In the genomic region with DNA sequence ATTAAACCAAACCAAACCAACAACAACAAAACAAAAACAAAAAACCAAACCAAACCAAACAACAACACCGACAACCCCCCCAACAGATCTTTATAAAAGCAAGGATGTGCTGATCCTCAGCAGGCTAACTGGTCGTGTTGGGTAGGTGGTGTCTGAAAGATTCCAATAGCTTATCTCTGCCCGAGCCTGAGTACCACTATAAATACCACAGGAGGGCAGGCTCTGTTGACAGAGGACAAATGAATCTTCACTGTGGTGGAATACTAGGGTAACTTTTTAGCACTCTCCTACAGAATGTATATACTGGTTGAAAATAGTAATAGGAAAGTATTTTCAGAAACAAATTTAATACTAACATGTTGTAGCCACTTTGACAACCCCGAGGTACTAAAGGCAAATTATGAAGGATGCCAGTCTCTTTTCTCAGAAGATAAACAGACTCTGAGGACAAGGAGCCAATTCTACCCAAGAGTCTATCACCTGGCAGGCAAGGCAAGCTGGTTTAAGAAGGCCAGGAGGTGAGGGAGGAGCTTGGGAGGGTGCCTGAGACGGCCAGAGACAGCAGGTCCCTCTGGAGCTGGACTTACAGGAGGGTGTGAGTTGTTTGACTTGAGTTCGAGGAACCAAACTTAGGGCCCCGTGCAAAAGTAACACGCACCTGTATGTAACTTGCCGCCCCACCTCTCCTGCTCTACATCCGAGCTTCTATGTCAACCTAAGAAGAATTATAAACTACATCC, we compare ENCODE assay signal across 21 mouse cellular contexts. TPM values are rescaled to one million over a fixed set of nuclear protein-coding genes. Genes with fewer than 3 reads are reported as not detected.
DNase-seq lines count a peak whose midpoint lies in the region; ATAC-seq and TF ChIP-seq lines count a peak whose summit lies in the region.
"Had no signal": no experiment of that assay in that cellular context is flagged by ENCODE, and none has a peak within 500 bp of the region (broad histone marks: within the 10 kb centered on the region; RNA-seq: fewer than 3 reads in every experiment).

No protein-coding gene starts in this region.

- peak; percentile 18 to 27 for DNase-seq in heart, adult 18-20 months
- no peak for DNase-seq in heart, postnatal 25 days (ENCODE audit: low spot score)
- no peak for DNase-seq in midbrain, postnatal 0 days (ENCODE audit: low spot score)
- peak; percentile 54 for DNase-seq in heart, postnatal 0 days (ENCODE audit: low spot score)
- DNase-seq in layer of hippocampus, adult 11-12 months (ENCODE audit: low spot score): no peak
- DNase-seq in kidney, postnatal 36 days: no peak
- DNase-seq: adrenal gland, postnatal 36 days; gastrocnemius, postnatal 36 days; kidney, adult 8-10 months; kidney, postnatal 14 days; lung, embryonic 14.5 days; lung, postnatal 4 days; thymus, postnatal 36 days had no signal

- H3K27me3 ChIP-seq in midbrain, postnatal 0 days (ENCODE audit: insufficient read depth, low read length): no peaks in the 10 kb centered on the region
- no peaks in the 10 kb centered on the region for H3K27me3 ChIP-seq in midbrain, embryonic 16.5 days (ENCODE audit: control insufficient read depth, insufficient read depth, low read depth, low read length)
- no peaks in the 10 kb centered on the region for H3K27me3 ChIP-seq in heart, postnatal 0 days (ENCODE audit: control insufficient read depth, insufficient read depth, low read length)
- H3K27me3 ChIP-seq: embryonic facial prominence, embryonic 12.5 days; liver, embryonic 12.5 days had no signal

- H3K27ac ChIP-seq in midbrain, postnatal 0 days (ENCODE audit: low read depth, low read length): no peak overlapping the region
- H3K27ac ChIP-seq in midbrain, embryonic 16.5 days (ENCODE audit: low read length): no peak overlapping the region
- H3K27ac ChIP-seq in heart, postnatal 0 days (ENCODE audit: low read depth): peak overlapping the region; percentile 72
- H3K27ac ChIP-seq: embryonic facial prominence, embryonic 12.5 days; hindbrain, embryonic 10.5 days; hindbrain, postnatal 0 days; left cerebral cortex, adult 2 months; liver, embryonic 12.5 days; midbrain, embryonic 10.5 days had no signal

- TF ChIP-seq EP300 in heart, postnatal 0 days (IDR thresholded peaks at IDR 0.05; ENCODE audit: low read depth): no peak

- no peak overlapping the region for H3K4me2 ChIP-seq in midbrain, postnatal 0 days (ENCODE audit: low read depth, low read length, poor library complexity, severe bottlenecking)
- no peak overlapping the region for H3K4me2 ChIP-seq in midbrain, embryonic 16.5 days (ENCODE audit: low read length)
- H3K4me2 ChIP-seq in heart, postnatal 0 days (ENCODE audit: low read depth, low read length): 0 out of 2 replicates have a peak overlapping the region, but pooled peaks have one; percentile 11
- H3K4me2 ChIP-seq: embryonic facial prominence, embryonic 12.5 days; liver, embryonic 12.5 days; lung, embryonic 14.5 days had no signal

- 0 out of 2 replicates have a peak, but pooled peaks have one; percentile 28 for TF ChIP-seq CTCF in midbrain, postnatal 0 days (IDR thresholded peaks at IDR 0.05)
- peak; percentile 46 for TF ChIP-seq CTCF in heart, postnatal 0 days (IDR thresholded peaks at IDR 0.05; ENCODE audit: low read depth)

- H3K4me3 ChIP-seq in midbrain, postnatal 0 days (ENCODE audit: low read depth, low read length): no peak overlapping the region
- no peak overlapping the region for H3K4me3 ChIP-seq in midbrain, embryonic 16.5 days (ENCODE audit: low read depth, low read length)
- no peak overlapping the region for H3K4me3 ChIP-seq in heart, postnatal 0 days (ENCODE audit: low read depth, low read length)
- H3K4me3 ChIP-seq: embryonic facial prominence, embryonic 12.5 days; hindbrain, embryonic 10.5 days; left cerebral cortex, adult 2 months; liver, embryonic 12.5 days; midbrain, embryonic 10.5 days had no signal

- intact Hi-C loops in heart, postnatal 25 days (cut with DNase I): loop anchor here (5.0 kb wide), 1 partner anchor 115 kb away; no protein-coding TSS in a partner anchor

- no peaks in the 10 kb centered on the region for H3K9me3 ChIP-seq in midbrain, postnatal 0 days (ENCODE audit: low read length)
- no peaks in the 10 kb centered on the region for H3K9me3 ChIP-seq in midbrain, embryonic 16.5 days (replicated peaks; ENCODE audit: control insufficient read depth, low read length, poor library complexity, severe bottlenecking)
- no peaks in the 10 kb centered on the region for H3K9me3 ChIP-seq in heart, postnatal 0 days (replicated peaks; ENCODE audit: control insufficient read depth, low read length)
- H3K9me3 ChIP-seq: embryonic facial prominence, embryonic 12.5 days; hindbrain, embryonic 10.5 days; liver, embryonic 12.5 days; midbrain, embryonic 10.5 days had no signal

- peaks cover 8% of the 10 kb centered on the region for H3K36me3 ChIP-seq in midbrain, postnatal 0 days (ENCODE audit: insufficient read depth, low read length)
- H3K36me3 ChIP-seq in midbrain, embryonic 16.5 days (ENCODE audit: control insufficient read depth, insufficient read depth, low read length): 0 out of 2 replicates have a peak, but pooled peaks cover 6% of the 10 kb centered on the region
- peaks cover 30% of the 10 kb centered on the region for H3K36me3 ChIP-seq in heart, postnatal 0 days (replicated peaks; ENCODE audit: control insufficient read depth, insufficient read depth, low read length)

- no peak for ATAC-seq in midbrain, postnatal 0 days (ENCODE audit: low FRiP score)
- ATAC-seq in midbrain, embryonic 16.5 days: no peak
- ATAC-seq in heart, postnatal 0 days (ENCODE audit: insufficient read depth, low read depth): peak; percentile 60
- ATAC-seq: forebrain, embryonic 14.5 days; hindbrain, postnatal 0 days; liver, embryonic 12.5 days had no signal

- H3K9ac ChIP-seq in midbrain, postnatal 0 days (replicated peaks; ENCODE audit: low read length, poor library complexity, severe bottlenecking): no peak overlapping the region
- no peak overlapping the region for H3K9ac ChIP-seq in midbrain, embryonic 16.5 days (ENCODE audit: low read depth, low read length)
- H3K9ac ChIP-seq in heart, postnatal 0 days (replicated peaks; ENCODE audit: low read depth, low read length): no peak overlapping the region
- H3K9ac ChIP-seq: embryonic facial prominence, embryonic 12.5 days; liver, embryonic 12.5 days; lung, embryonic 14.5 days had no signal

- 90% methylated on average over 10 of the region's 10 CpGs for WGBS in midbrain, postnatal 0 days
- 91% methylated on average over 10 of the region's 10 CpGs for WGBS in midbrain, embryonic 16.5 days
- WGBS in heart, postnatal 0 days: 58% methylated on average over 10 of the region's 10 CpGs

- no peaks in the 10 kb centered on the region for H3K4me1 ChIP-seq in midbrain, postnatal 0 days (ENCODE audit: insufficient read depth, low read length)
- H3K4me1 ChIP-seq in midbrain, embryonic 16.5 days (ENCODE audit: control insufficient read depth, insufficient read depth, low read length): 0 out of 2 replicates have a peak, but pooled peaks cover 2% of the 10 kb centered on the region
- 0 out of 2 replicates have a peak, but pooled peaks cover 12% of the 10 kb centered on the region for H3K4me1 ChIP-seq in heart, postnatal 0 days (ENCODE audit: control insufficient read depth, insufficient read depth)

RNA-seq across cellular contexts. Expression of a gene that starts 56.9 kb away (rescaled TPM):
- total RNA-seq in heart, adult 18-20 months (2021): over 10,000 TPM; 19,183 to 21,770 TPM
- over 10,000 TPM; 17,245 to 18,320 TPM for total RNA-seq in heart, postnatal 25 days (2021)
- 0.66 TPM in 1 of 2 replicates, not detected in the other for total RNA-seq in midbrain, postnatal 0 days (2014; rRNA removed)
- 0.53 and 0.69 TPM in 2 replicates for polyA plus RNA-seq in midbrain, postnatal 0 days (2015; fragmentation: Nextera tagmentation; extraction: Ambion mirVana)
- polyA plus RNA-seq in midbrain, embryonic 16.5 days (2015; fragmentation: Nextera tagmentation; extraction: Ambion mirVana): 0.40 TPM in 1 of 2 replicates, not detected in the other
- total RNA-seq in heart, postnatal 0 days (2014; rRNA removed; ENCODE audit: low replicate concordance): 4,504 and 5,889 TPM in 2 replicates
- polyA plus RNA-seq in heart, postnatal 0 days (2015; fragmentation: Nextera tagmentation; extraction: Ambion mirVana): 3,958 and 4,151 TPM in 2 replicates
- total RNA-seq: hindbrain, postnatal 0 days had no signal
- polyA plus RNA-seq: forebrain, embryonic 14.5 days had no signal

Comparison
In these comparisons a context has a peak if more than half of its experiments do, and no peak if none do; other contexts are left out.
1. DNase-seq: peak in heart, adult 18-20 months (2 of 2) and heart, postnatal 0 days (single experiment); none in heart, postnatal 25 days (single experiment), midbrain, postnatal 0 days (single experiment), layer of hippocampus, adult 11-12 months (single experiment) and kidney, postnatal 36 days (0 of 2).
2. RNA of a gene that starts 56.9 kb away (total RNA-seq): 19,183 to 21,770 TPM in heart, adult 18-20 months, 17,245 to 18,320 TPM in heart, postnatal 25 days and 4,504 to 5,889 TPM in heart, postnatal 0 days; 0.66 TPM in midbrain, postnatal 0 days; every median in the first group is over 1,000 times any median in the second.